Mouse (Mus musculus) limb, embryonic 12.5 days (tissue): ENCODE measurements around the gene Elf5. TPM values are rescaled to one million over a fixed set of nuclear protein-coding genes. Genes with fewer than 3 reads are reported as not detected.

ENCODE experiments used
- ATAC-seq: fragments of 200-750 bp; cut with Nextera tagmentation; 2 replicates; pipeline ENCODE4 v1.8.0; 2017; ENCODE audit warnings: low read depth, moderate TSS enrichment; ENCODE audit not compliant: insufficient number of reproducible peaks, insufficient read depth, low FRiP score, low TSS enrichment
- H3K27ac ChIP-seq: fragments of 300-500 bp; sonication (generic); 2 replicates; pipeline ENCODE4 v1.5.1; 2016; ENCODE audit warnings: mild to moderate bottlenecking, moderate library complexity
- H3K27me3 ChIP-seq: fragments of 300-500 bp; sonication (generic); 2 replicates; pipeline ENCODE4 v1.6.1; 2016; ENCODE audit warnings: mild to moderate bottlenecking, moderate library complexity
- H3K36me3 ChIP-seq: fragments of 300-500 bp; sonication (generic); 2 replicates; pipeline ENCODE4 v1.6.1; 2016; ENCODE audit warnings: mild to moderate bottlenecking, moderate library complexity
- H3K4me1 ChIP-seq: fragments of 300-500 bp; sonication (generic); replicated peaks from 2 replicates; pipeline ENCODE4 v1.6.1; 2016
- H3K4me2 ChIP-seq: fragments of 300-500 bp; sonication (generic); 2 replicates; pipeline ENCODE4 v1.6.1; 2016; ENCODE audit warnings: mild to moderate bottlenecking, moderate library complexity
- H3K4me3 ChIP-seq: fragments of 300-500 bp; sonication (generic); replicated peaks from 2 replicates; pipeline ENCODE4 v1.5.1; 2016; ENCODE audit warnings: mild to moderate bottlenecking
- H3K9ac ChIP-seq: fragments of 300-500 bp; sonication (generic); replicated peaks from 2 replicates; pipeline ENCODE4 v1.6.1; 2016; ENCODE audit warnings: mild to moderate bottlenecking, moderate library complexity
- H3K9me3 ChIP-seq: fragments of 300-500 bp; sonication (generic); 2 replicates; pipeline ENCODE4 v1.6.1; 2016; ENCODE audit warnings: mild to moderate bottlenecking, moderate library complexity
- WGBS: fragments of 180-500 bp; shearing (Covaris S2); methylation state at CpG from one replicate; pipeline ENCODE4 v1.1.7; 2016; 5-methylcytosine and 5-hydroxymethylcytosine counted together
- polyA plus RNA-seq: library from polyadenylated mRNA; unstranded; fragments of >200 nt; fragmentation: Nextera tagmentation; extraction: Ambion mirVana; gene quantifications from 2 replicates; pipeline ENCODE4 v1.2.1, GENCODE M21; 2016

Gene Elf5
- not detected in 2 replicates for polyA plus RNA-seq

- H3K4me1 ChIP-seq: no peaks in the 10 kb centered on the region
- H3K27ac ChIP-seq: no peak within 1 kb of the TSS
- H3K36me3 ChIP-seq: no peaks in the 10 kb centered on the region
- ATAC-seq: no peak
- no peak within 1 kb of the TSS for H3K4me2 ChIP-seq
- H3K4me3 ChIP-seq: no peak within 1 kb of the TSS
- no peak within 1 kb of the TSS for H3K9ac ChIP-seq
- 68% methylated on average over 6 of the region's 6 CpGs for whole genome bisulfite sequencing
- H3K27me3 ChIP-seq: no peaks in the 10 kb centered on the region
- no peaks in the 10 kb centered on the region for H3K9me3 ChIP-seq
Observed at GRCm38 (mm10) chr2:103411348-103411747, at the start of gene Elf5. Elf5 (plus strand) TSS chr2:103411688.

GRCm38 (mm10) chr2:103372541-103372940 lies 38.9 kb upstream of the Elf5 start:
- H3K9ac ChIP-seq: no peak overlapping the region

GRCm38 (mm10) chr2:103379502-103380160 lies 31.9 kb upstream of the Elf5 start:
- Histone ChIP-seq H3K4me1 (peaks cover 7% of the 10 kb centered on the region; the same call in 1 of the 2 replicates), H3K27ac (no peak overlapping the region), H3K36me3 (no peaks in the 10 kb centered on the region), H3K9ac (no peak overlapping the region), H3K4me3 (no peak overlapping the region), H3K4me2 (no peak overlapping the region), H3K9me3 (no peaks in the 10 kb centered on the region), H3K27me3 (no peaks in the 10 kb centered on the region)
- ATAC-seq: no peak
- WGBS: 72% methylated on average over 9 of the region's 9 CpGs

More at GRCm38 (mm10) chr2:103372541-103372940, 38.9 kb upstream of the Elf5 start:
- Histone ChIP-seq H3K4me2 (no peak overlapping the region), H3K27me3 (no peaks in the 10 kb centered on the region), H3K4me1 (no peaks in the 10 kb centered on the region), H3K36me3 (no peaks in the 10 kb centered on the region), H3K4me3 (no peak overlapping the region), H3K27ac (no peak overlapping the region), H3K9me3 (no peaks in the 10 kb centered on the region)
- 62% methylated on average over 5 of the region's 5 CpGs for WGBS
- no peak for ATAC-seq

- WGBS: 53% methylated on average over 2 of the region's 2 CpGs
- no peak for ATAC-seq
Observed at GRCm38 (mm10) chr2:103382174-103382573, 29.3 kb upstream of the Elf5 start.

GRCm38 (mm10) chr2:103387881-103388280 lies 23.6 kb upstream of the Elf5 start:
- Histone ChIP-seq H3K9me3 (no peaks in the 10 kb centered on the region), H3K27me3 (no peaks in the 10 kb centered on the region), H3K36me3 (no peaks in the 10 kb centered on the region), H3K4me3 (no peak overlapping the region), H3K4me1 (0 out of 2 replicates have a peak, but pooled peaks cover 7% of the 10 kb centered on the region), H3K9ac (no peak overlapping the region), H3K27ac (no peak overlapping the region), H3K4me2 (no peak overlapping the region)
- no peak for ATAC-seq
- WGBS: 77% methylated on average over 1 of the region's 1 CpGs

More at GRCm38 (mm10) chr2:103382174-103382573, 29.3 kb upstream of the Elf5 start:
- H3K4me2 ChIP-seq: no peak overlapping the region
- H3K27ac ChIP-seq: no peak overlapping the region
- no peaks in the 10 kb centered on the region for H3K27me3 ChIP-seq
- H3K4me1 ChIP-seq: peaks cover 7% of the 10 kb centered on the region; the same call in 1 of the 2 replicates
- no peak overlapping the region for H3K4me3 ChIP-seq
- H3K9ac ChIP-seq: no peak overlapping the region
- no peaks in the 10 kb centered on the region for H3K36me3 ChIP-seq
- no peaks in the 10 kb centered on the region for H3K9me3 ChIP-seq

- WGBS: 88% methylated on average over 1 of the region's 1 CpGs
- H3K36me3 ChIP-seq: no peaks in the 10 kb centered on the region
- H3K27me3 ChIP-seq: no peaks in the 10 kb centered on the region
- H3K27ac ChIP-seq: no peak overlapping the region
- H3K9me3 ChIP-seq: no peaks in the 10 kb centered on the region
- 0 out of 2 replicates have a peak, but pooled peaks cover 7% of the 10 kb centered on the region for H3K4me1 ChIP-seq
- no peak for ATAC-seq
- H3K4me3 ChIP-seq: no peak overlapping the region
- no peak overlapping the region for H3K4me2 ChIP-seq
- H3K9ac ChIP-seq: no peak overlapping the region
Observed at GRCm38 (mm10) chr2:103388311-103388710, 23.2 kb upstream of the Elf5 start.

GRCm38 (mm10) chr2:103390086-103390988 lies 21.2 kb upstream of the Elf5 start:
- no peak for ATAC-seq
- Histone ChIP-seq H3K36me3 (no peaks in the 10 kb centered on the region), H3K4me2 (no peak overlapping the region), H3K9ac (no peak overlapping the region), H3K4me3 (no peak overlapping the region), H3K9me3 (0 out of 2 replicates have a peak, but pooled peaks cover 5% of the 10 kb centered on the region), H3K27ac (no peak overlapping the region), H3K27me3 (no peaks in the 10 kb centered on the region), H3K4me1 (0 out of 2 replicates have a peak, but pooled peaks cover 7% of the 10 kb centered on the region)
- 66% methylated on average over 4 of the region's 4 CpGs for WGBS

GRCm38 (mm10) chr2:103391626-103392025 lies 19.9 kb upstream of the Elf5 start:
- WGBS: 87% methylated on average over 3 of the region's 4 CpGs
- Histone ChIP-seq H3K9ac (no peak overlapping the region), H3K4me3 (no peak overlapping the region), H3K4me1 (0 out of 2 replicates have a peak, but pooled peaks cover 7% of the 10 kb centered on the region), H3K36me3 (no peaks in the 10 kb centered on the region), H3K27ac (no peak overlapping the region), H3K4me2 (no peak overlapping the region), H3K9me3 (0 out of 2 replicates have a peak, but pooled peaks cover 5% of the 10 kb centered on the region), H3K27me3 (no peaks in the 10 kb centered on the region)
- no peak for ATAC-seq

GRCm38 (mm10) chr2:103398110-103398509 lies 13.4 kb upstream of the Elf5 start:
- WGBS: 75% methylated on average over 6 of the region's 6 CpGs
- no peak overlapping the region for H3K4me2 ChIP-seq

GRCm38 (mm10) chr2:103400691-103401090 lies 10.8 kb upstream of the Elf5 start:
- no peaks in the 10 kb centered on the region for H3K36me3 ChIP-seq
- ATAC-seq: no peak

More at GRCm38 (mm10) chr2:103398110-103398509, 13.4 kb upstream of the Elf5 start:
- Histone ChIP-seq H3K4me3 (no peak overlapping the region), H3K9me3 (0 out of 2 replicates have a peak, but pooled peaks cover 5% of the 10 kb centered on the region), H3K4me1 (no peaks in the 10 kb centered on the region), H3K27ac (no peak overlapping the region), H3K27me3 (no peaks in the 10 kb centered on the region), H3K9ac (no peak overlapping the region), H3K36me3 (no peaks in the 10 kb centered on the region)
- no peak for ATAC-seq

GRCm38 (mm10) chr2:103406239-103406638 lies 5.2 kb upstream of the Elf5 start:
- no peak overlapping the region for H3K4me3 ChIP-seq
- ATAC-seq: no peak
- H3K4me1 ChIP-seq: no peaks in the 10 kb centered on the region
- no peaks in the 10 kb centered on the region for H3K36me3 ChIP-seq
- no peaks in the 10 kb centered on the region for H3K27me3 ChIP-seq
- no peak overlapping the region for H3K27ac ChIP-seq
- no peak overlapping the region for H3K4me2 ChIP-seq
- 79% methylated on average over 3 of the region's 3 CpGs for WGBS
- no peaks in the 10 kb centered on the region for H3K9me3 ChIP-seq
- no peak overlapping the region for H3K9ac ChIP-seq

More at GRCm38 (mm10) chr2:103400691-103401090, 10.8 kb upstream of the Elf5 start:
- Histone ChIP-seq H3K9me3 (no peaks in the 10 kb centered on the region), H3K4me1 (no peaks in the 10 kb centered on the region), H3K4me2 (no peak overlapping the region), H3K9ac (no peak overlapping the region), H3K4me3 (no peak overlapping the region), H3K27ac (no peak overlapping the region), H3K27me3 (no peaks in the 10 kb centered on the region)
- WGBS: 69% methylated on average over 4 of the region's 4 CpGs
